Mouse (Mus musculus) stomach, embryonic 16.5 days (tissue): ENCODE data around the gene Ssbp4. TPM values are rescaled to one million over a fixed set of nuclear protein-coding genes. Genes with fewer than 3 reads are reported as not detected.

Source experiments
- ATAC-seq: fragments of 200-750 bp; cut with Nextera tagmentation; 2 replicates; pipeline ENCODE4 v1.8.0; 2017; ENCODE audit warnings: moderate number of reproducible peaks, moderate TSS enrichment; ENCODE audit not compliant: insufficient read depth, low FRiP score
- H3K27ac ChIP-seq: fragments of 300-500 bp; sonication (generic); 2 replicates; pipeline ENCODE4 v1.5.1; 2014; ENCODE audit warnings: low read length
- H3K27me3 ChIP-seq: fragments of 300-500 bp; sonication (generic); 2 replicates; pipeline ENCODE4 v1.6.1; 2014; ENCODE audit warnings: low read length, control low read depth, mixed read lengths; ENCODE audit not compliant: control insufficient read depth, insufficient read depth
- H3K36me3 ChIP-seq: fragments of 300-500 bp; sonication (generic); 2 replicates; pipeline ENCODE4 v1.6.1; 2014; ENCODE audit warnings: low read length; ENCODE audit not compliant: control insufficient read depth, insufficient read depth
- H3K4me1 ChIP-seq: fragments of 300-500 bp; sonication (generic); 2 replicates; pipeline ENCODE4 v1.6.1; 2014; ENCODE audit warnings: low read length, control low read depth, mixed read lengths; ENCODE audit not compliant: control insufficient read depth, insufficient read depth
- H3K4me2 ChIP-seq: fragments of 300-500 bp; sonication (generic); 2 replicates; pipeline ENCODE4 v1.6.1; 2014; ENCODE audit warnings: low read depth, low read length, mixed read lengths
- H3K4me3 ChIP-seq: fragments of 300-500 bp; sonication (generic); replicated peaks from 2 replicates; pipeline ENCODE4 v1.5.1; 2014; ENCODE audit warnings: mild to moderate bottlenecking, low read length
- H3K9ac ChIP-seq: fragments of 300-500 bp; sonication (generic); 2 replicates; pipeline ENCODE4 v1.6.1; 2014; ENCODE audit warnings: low read length
- H3K9me3 ChIP-seq: fragments of 300-500 bp; sonication (generic); replicated peaks from 2 replicates; pipeline ENCODE4 v1.6.1; 2016; ENCODE audit warnings: low read length, control low read depth; ENCODE audit not compliant: control insufficient read depth
- WGBS: fragments of 180-500 bp; shearing (Covaris S2); extraction: QIAGEN DNeasy Blood & Tissue Kit; methylation state at CpG from one replicate; pipeline ENCODE4 v1.1.7; 2014; 5-methylcytosine and 5-hydroxymethylcytosine counted together
- polyA plus RNA-seq: library from polyadenylated mRNA; unstranded; fragments of >200 nt; fragmentation: Nextera tagmentation; extraction: Ambion mirVana; gene quantifications from 2 replicates; pipeline ENCODE4 v1.2.1, GENCODE M21; 2015

The Ssbp4 gene
- polyA plus RNA-seq, 1 experiment from 2014 or later, result 68.3 TPM

- H3K36me3 ChIP-seq, result peaks cover 5% of the 10 kb centered on the region
- H3K4me1 ChIP-seq, result peaks cover 26% of the 10 kb centered on the region
- peak overlapping the region; percentile 85 for H3K4me3 ChIP-seq
- H3K4me2 ChIP-seq, result peak overlapping the region; percentile 98
- H3K27me3 ChIP-seq, result no peaks in the 10 kb centered on the region
- peak overlapping the region; percentile 19; the same call in 1 of the 2 replicates for H3K27ac ChIP-seq
- 58% methylated on average over 18 of the region's 18 CpGs for WGBS
- peak overlapping the region; percentile 97 for H3K9ac ChIP-seq
- H3K9me3 ChIP-seq, result 0 out of 2 replicates have a peak, but pooled peaks cover 4% of the 10 kb centered on the region
- ATAC-seq, result no peak
Measured at GRCm38 (mm10) chr8:70606780-70607602, 1.7 kb downstream of the Ssbp4 start.

GRCm38 (mm10) chr8:70605871-70606779 lies 2.5 kb downstream of the Ssbp4 start:
- Histone ChIP-seq H3K27me3 (no peaks in the 10 kb centered on the region), H3K4me1 (peaks cover 24% of the 10 kb centered on the region), H3K9ac (0 out of 2 replicates have a peak overlapping the region, but pooled peaks have one; percentile 3), H3K9me3 (0 out of 2 replicates have a peak, but pooled peaks cover 4% of the 10 kb centered on the region), H3K4me3 (no peak overlapping the region), H3K4me2 (no peak overlapping the region), H3K27ac (no peak overlapping the region), H3K36me3 (peaks cover 9% of the 10 kb centered on the region)
- WGBS, result 82% methylated on average over 9 of the region's 9 CpGs
- ATAC-seq, result no peak

- no peak overlapping the region for H3K4me3 ChIP-seq
- H3K9ac ChIP-seq, result 0 out of 2 replicates have a peak overlapping the region, but pooled peaks have one; percentile 21
- H3K27me3 ChIP-seq, result no peaks in the 10 kb centered on the region
- H3K36me3 ChIP-seq, result peaks cover 9% of the 10 kb centered on the region
- ATAC-seq, result no peak
- peaks cover 38% of the 10 kb centered on the region for H3K4me1 ChIP-seq
- 86% methylated on average over 7 of the region's 7 CpGs for WGBS
- no peak overlapping the region for H3K4me2 ChIP-seq
- 0 out of 2 replicates have a peak, but pooled peaks cover 4% of the 10 kb centered on the region for H3K9me3 ChIP-seq
- no peak overlapping the region for H3K27ac ChIP-seq
Measured at GRCm38 (mm10) chr8:70604558-70604957, 4.1 kb downstream of the Ssbp4 start.

GRCm38 (mm10) chr8:70602139-70602811 lies 6.4 kb downstream of the Ssbp4 start:
- H3K36me3 ChIP-seq, result peaks cover 9% of the 10 kb centered on the region
- no peak for ATAC-seq
- H3K9me3 ChIP-seq, result 0 out of 2 replicates have a peak, but pooled peaks cover 4% of the 10 kb centered on the region
- WGBS, result 93% methylated on average over 13 of the region's 13 CpGs
- no peak overlapping the region for H3K4me3 ChIP-seq
- H3K4me2 ChIP-seq, result no peak overlapping the region
- no peaks in the 10 kb centered on the region for H3K27me3 ChIP-seq
- H3K4me1 ChIP-seq, result peaks cover 46% of the 10 kb centered on the region
- no peak overlapping the region for H3K27ac ChIP-seq
- H3K9ac ChIP-seq, result no peak overlapping the region

GRCm38 (mm10) chr8:70601271-70601649 lies 7.4 kb downstream of the Ssbp4 start:
- Histone ChIP-seq H3K4me2 (peak overlapping the region; percentile 41), H3K27me3 (no peaks in the 10 kb centered on the region), H3K36me3 (peaks cover 12% of the 10 kb centered on the region), H3K4me1 (peaks cover 48% of the 10 kb centered on the region), H3K9me3 (0 out of 2 replicates have a peak, but pooled peaks cover 4% of the 10 kb centered on the region), H3K9ac (peak overlapping the region; percentile 28; the same call in 1 of the 2 replicates), H3K4me3 (0 out of 2 replicates have a peak overlapping the region, but pooled peaks have one; percentile 7), H3K27ac (peak overlapping the region; percentile 51; the same call in 1 of the 2 replicates)
- ATAC-seq, result peak; percentile 16; the same call in 1 of the 2 replicates
- WGBS, result 2% methylated on average over 26 of the region's 26 CpGs

GRCm38 (mm10) chr8:70600473-70601270 lies 8.0 kb downstream of the Ssbp4 start:
- Histone ChIP-seq H3K9ac (peak overlapping the region; percentile 32), H3K4me1 (peaks cover 49% of the 10 kb centered on the region), H3K4me2 (peak overlapping the region; percentile 41), H3K27me3 (no peaks in the 10 kb centered on the region), H3K4me3 (0 out of 2 replicates have a peak overlapping the region, but pooled peaks have one; percentile 7), H3K36me3 (peaks cover 12% of the 10 kb centered on the region), H3K9me3 (0 out of 2 replicates have a peak, but pooled peaks cover 4% of the 10 kb centered on the region), H3K27ac (peak overlapping the region; percentile 51; the same call in 1 of the 2 replicates)
- no peak for ATAC-seq
- WGBS, result 31% methylated on average over 10 of the region's 10 CpGs

DNA sequence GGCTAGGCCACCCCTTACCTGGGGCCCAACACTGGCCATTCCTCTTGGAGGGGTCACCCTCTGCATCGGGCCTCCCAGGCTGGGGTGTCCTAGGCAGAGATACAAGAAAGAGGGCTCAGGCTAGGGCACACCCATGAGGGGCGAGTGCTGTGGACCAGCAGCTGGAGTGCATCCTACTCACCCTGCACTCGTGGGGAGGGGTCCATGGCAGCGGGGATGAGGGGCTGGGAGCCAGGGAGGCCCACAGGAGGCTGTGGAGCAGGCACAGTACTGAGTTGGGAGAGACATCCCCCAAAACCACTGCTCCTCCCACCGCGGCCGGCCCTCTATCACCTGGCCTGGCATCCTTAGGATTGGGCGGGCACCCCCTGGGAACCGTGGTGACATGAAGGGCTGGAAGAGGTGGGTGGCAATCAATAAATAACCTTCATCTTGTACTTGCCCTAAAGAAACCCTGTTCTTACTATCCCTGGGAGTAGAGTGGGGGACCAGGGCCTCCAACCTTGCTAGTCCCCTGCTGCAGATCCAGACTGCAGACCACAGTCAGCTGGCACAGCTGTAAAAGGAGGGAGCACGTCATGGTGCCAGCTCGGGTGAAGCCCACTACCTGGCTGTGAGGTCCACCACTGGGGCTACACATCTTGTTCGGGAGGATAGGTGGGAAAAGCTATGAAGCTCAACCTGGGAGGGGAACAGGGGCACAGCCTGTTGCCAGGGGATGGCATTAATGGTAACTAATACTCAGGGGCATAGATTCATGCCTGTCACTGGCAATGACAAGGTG lies 9.0 kb downstream of the Ssbp4 start:
- H3K27me3 ChIP-seq, result no peaks in the 10 kb centered on the region
- peaks cover 59% of the 10 kb centered on the region for H3K4me1 ChIP-seq
- 73% methylated on average over 12 of the region's 12 CpGs for WGBS
- no peak for ATAC-seq
- H3K27ac ChIP-seq, result no peak overlapping the region
- H3K4me3 ChIP-seq, result no peak overlapping the region
- H3K36me3 ChIP-seq, result peaks cover 12% of the 10 kb centered on the region
- H3K4me2 ChIP-seq, result no peak overlapping the region
- 0 out of 2 replicates have a peak, but pooled peaks cover 4% of the 10 kb centered on the region for H3K9me3 ChIP-seq
- peak overlapping the region; percentile 26; the same call in 1 of the 2 replicates for H3K9ac ChIP-seq
